Mouse (Mus musculus) liver, embryonic 14.5 days (tissue): ENCODE results near the gene Mvk.

Experiments used
- CTCF ChIP-seq: IDR thresholded peaks from 2 replicates; pipeline ENCODE4 v1.5.1; 2016; ENCODE audit warnings: antibody characterized with exemption, low read depth, control low read depth
- EP300 ChIP-seq: IDR thresholded peaks from 2 replicates; pipeline ENCODE4 v1.6.1; 2016; ENCODE audit warnings: antibody characterized with exemption, low read depth

DNA sequence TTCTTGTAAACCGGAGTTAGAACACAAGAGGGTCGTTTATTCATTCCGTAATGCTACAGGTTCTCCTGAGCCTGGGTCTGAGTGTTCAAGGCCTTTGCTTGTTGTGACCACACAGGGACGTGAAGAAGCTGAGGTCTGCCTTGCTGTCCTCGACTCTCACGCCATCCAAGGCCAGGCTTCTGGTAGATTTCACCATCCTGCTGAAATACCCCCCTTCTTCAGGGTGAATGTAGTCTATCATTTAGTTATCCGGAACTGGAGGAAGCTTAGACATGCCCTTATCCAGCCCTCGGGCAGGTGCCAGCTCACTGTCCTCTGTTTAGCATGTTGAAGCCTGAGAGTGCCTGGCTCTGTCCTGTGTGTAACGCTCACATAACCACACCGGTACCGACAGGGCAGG, 35.2 kb upstream of the Mvk start:
- TF ChIP-seq CTCF (no peak), EP300 (no peak)
